Mouse (Mus musculus) layer of hippocampus, adult 9-10 months (tissue): ENCODE results near the gene Dcun1d1.

ENCODE experiments used
- DNase-seq: peaks from one replicate; pipeline ENCODE4 v3.0.0; 2022; ENCODE audit warnings: low spot score

Gene Dcun1d1

GRCm38 (mm10) chr3:35937345-35937744 lies at the start of gene Dcun1d1:
Gene Dcun1d1 (minus strand): TSS chr3:35937445.
- DNase-seq = no peak

GRCm38 (mm10) chr3:35986266-35986665 lies 49.0 kb upstream of the Dcun1d1 start:
- DNase-seq = no peak

GRCm38 (mm10) chr3:35973551-35973950 lies 36.3 kb upstream of the Dcun1d1 start:
- no peak for DNase-seq

- no peak for DNase-seq
Measured at GRCm38 (mm10) chr3:35972985-35973384, 35.7 kb upstream of the Dcun1d1 start.

- no peak for DNase-seq
Measured at GRCm38 (mm10) chr3:35971149-35971548, 33.9 kb upstream of the Dcun1d1 start.

- DNase-seq = no peak
Measured at GRCm38 (mm10) chr3:35970441-35970840, 33.2 kb upstream of the Dcun1d1 start.

- no peak for DNase-seq
Measured at GRCm38 (mm10) chr3:35967366-35967921, 30.2 kb upstream of the Dcun1d1 start.

GRCm38 (mm10) chr3:35966493-35966892 lies 29.2 kb upstream of the Dcun1d1 start:
- no peak for DNase-seq

- no peak for DNase-seq
Measured at GRCm38 (mm10) chr3:35964928-35965327, 27.7 kb upstream of the Dcun1d1 start.

GRCm38 (mm10) chr3:35963921-35964320 lies 26.7 kb upstream of the Dcun1d1 start:
- DNase-seq = no peak

GRCm38 (mm10) chr3:35963401-35963800 lies 26.2 kb upstream of the Dcun1d1 start:
- no peak for DNase-seq

GRCm38 (mm10) chr3:35962967-35963366 lies 25.7 kb upstream of the Dcun1d1 start:
- no peak for DNase-seq

- DNase-seq = no peak
Measured at GRCm38 (mm10) chr3:35957230-35957629, 20.0 kb upstream of the Dcun1d1 start.

GRCm38 (mm10) chr3:35954901-35955575 lies 17.8 kb upstream of the Dcun1d1 start:
- DNase-seq = no peak

- DNase-seq = no peak
Measured at GRCm38 (mm10) chr3:35953816-35954215, 16.6 kb upstream of the Dcun1d1 start.

GRCm38 (mm10) chr3:35953184-35953583 lies 15.9 kb upstream of the Dcun1d1 start:
- no peak for DNase-seq

GRCm38 (mm10) chr3:35948197-35948596 lies 11.0 kb upstream of the Dcun1d1 start:
- no peak for DNase-seq

GRCm38 (mm10) chr3:35940520-35941135 lies 3.4 kb upstream of the Dcun1d1 start:
- DNase-seq = no peak

- no peak for DNase-seq
Measured at GRCm38 (mm10) chr3:35940047-35940446, 2.8 kb upstream of the Dcun1d1 start.

- no peak for DNase-seq
Measured at GRCm38 (mm10) chr3:35933405-35933777, 3.9 kb downstream of the Dcun1d1 start.

GRCm38 (mm10) chr3:35932735-35933404 lies 4.4 kb downstream of the Dcun1d1 start:
- no peak for DNase-seq

- no peak for DNase-seq
Measured at GRCm38 (mm10) chr3:35931896-35932727, 5.1 kb downstream of the Dcun1d1 start.
